Mouse (Mus musculus) limb, embryonic 11.5 days (tissue): ENCODE data around the gene 1700003E16Rik. TPM values are rescaled to one million over a fixed set of nuclear protein-coding genes. Genes with fewer than 3 reads are reported as not detected.
"Not testable (repeated sequence)": the region's sequence is repeated elsewhere in the genome, so short reads cannot be mapped to it uniquely, and the experiment has no call there.

ENCODE experiments used
- ATAC-seq: fragments of 200-750 bp; cut with Nextera tagmentation; 2 replicates; pipeline ENCODE4 v1.8.0; 2017; ENCODE audit warnings: low read depth; ENCODE audit not compliant: insufficient number of reproducible peaks, low FRiP score, low TSS enrichment
- DNase-seq: peaks from one replicate; pipeline ENCODE4 v3.0.0-alpha.2; 2015; ENCODE audit warnings: low spot score
- H3K27ac ChIP-seq: fragments of 300-500 bp; sonication (generic); replicated peaks from 2 replicates; pipeline ENCODE4 v1.5.1; 2014; ENCODE audit warnings: low read depth, mild to moderate bottlenecking, low read length
- H3K27me3 ChIP-seq: fragments of 300-500 bp; sonication (generic); 2 replicates; pipeline ENCODE4 v1.6.1; 2014; ENCODE audit warnings: mild to moderate bottlenecking, low read length, mixed read lengths; ENCODE audit not compliant: control insufficient read depth, insufficient read depth
- H3K36me3 ChIP-seq: fragments of 300-500 bp; sonication (generic); 2 replicates; pipeline ENCODE4 v1.6.1; 2014; ENCODE audit warnings: mild to moderate bottlenecking, low read length, moderate library complexity, mixed read lengths; ENCODE audit not compliant: control insufficient read depth, insufficient read depth
- H3K4me1 ChIP-seq: fragments of 300-500 bp; sonication (generic); 2 replicates; pipeline ENCODE4 v1.6.1; 2014; ENCODE audit warnings: low read length, mixed read lengths; ENCODE audit not compliant: control insufficient read depth, insufficient read depth
- H3K4me2 ChIP-seq: fragments of 300-500 bp; sonication (generic); 2 replicates; pipeline ENCODE4 v1.6.1; 2014; ENCODE audit warnings: low read depth, mild to moderate bottlenecking, moderate library complexity; ENCODE audit not compliant: severe bottlenecking
- H3K4me3 ChIP-seq: fragments of 300-500 bp; sonication (generic); 2 replicates; pipeline ENCODE4 v1.5.1; 2014; ENCODE audit warnings: low read depth, low read length
- H3K9ac ChIP-seq: fragments of 300-500 bp; sonication (generic); 2 replicates; pipeline ENCODE4 v1.6.1; 2014; ENCODE audit warnings: mild to moderate bottlenecking, low read length
- H3K9me3 ChIP-seq: fragments of 300-500 bp; sonication (generic); 2 replicates; pipeline ENCODE4 v1.6.1; 2016; ENCODE audit warnings: low read length; ENCODE audit not compliant: control insufficient read depth
- WGBS: fragments of 180-500 bp; shearing (Covaris S2); extraction: QIAGEN DNeasy Blood & Tissue Kit; methylation state at CpG from one replicate; pipeline ENCODE4 v1.1.7; 2014; 5-methylcytosine and 5-hydroxymethylcytosine counted together
- polyA plus RNA-seq: library from polyadenylated mRNA; unstranded; fragments of >200 nt; fragmentation: Nextera tagmentation; extraction: Ambion mirVana; gene quantifications from 2 replicates; pipeline ENCODE4 v1.2.1, GENCODE M21; 2014

Gene 1700003E16Rik
- polyA plus RNA-seq, 1 experiment from 2014 or later = 1.1 TPM

DNA sequence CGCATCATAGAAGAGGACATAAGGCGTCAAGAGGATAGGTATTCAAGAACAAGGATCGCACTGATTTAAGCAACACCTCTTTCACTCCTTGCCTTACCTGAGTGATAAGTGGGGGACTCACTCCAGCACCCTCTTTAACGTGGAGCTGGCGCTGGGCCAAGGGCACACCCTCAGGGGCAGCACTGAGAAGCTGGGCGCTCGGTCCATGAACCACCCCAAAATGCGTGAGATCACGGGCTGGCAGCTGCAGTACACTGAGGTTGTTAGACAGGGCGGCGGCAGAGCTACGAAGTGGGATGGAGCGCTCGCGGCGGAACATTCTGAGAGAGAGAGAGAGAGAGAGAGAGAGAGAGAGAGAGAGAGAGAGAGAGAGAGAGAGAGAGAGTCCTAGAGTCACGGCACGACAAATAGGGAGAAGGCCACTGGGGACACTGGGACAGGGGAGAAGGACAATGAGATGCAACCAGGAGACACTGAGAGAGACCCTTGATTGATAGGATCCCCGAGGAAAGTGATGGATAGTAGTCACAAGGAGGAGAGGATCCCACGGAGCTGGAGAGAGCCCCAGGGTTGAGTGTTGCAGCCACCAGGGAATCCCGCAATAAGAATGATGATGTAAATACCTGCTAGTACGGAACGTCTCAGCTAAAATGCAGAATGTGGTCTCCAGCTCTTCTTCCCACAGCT lies 509 bp upstream of the 1700003E16Rik start:
- H3K9ac ChIP-seq = peak overlapping the region; percentile 59
- H3K4me3 ChIP-seq = peak overlapping the region; percentile 54
- peaks cover 2% of the 10 kb centered on the region; the same call in 1 of the 2 replicates for H3K36me3 ChIP-seq
- H3K27ac ChIP-seq = no peak overlapping the region
- DNase-seq = no peak
- peak overlapping the region; percentile 86 for H3K4me2 ChIP-seq
- 8% methylated on average over 23 of the region's 23 CpGs for WGBS
- H3K27me3 ChIP-seq = peaks cover 6% of the 10 kb centered on the region
- H3K9me3 ChIP-seq = no peaks in the 10 kb centered on the region
- ATAC-seq = 0 out of 2 replicates have a peak, but pooled peaks have one; percentile 7
- H3K4me1 ChIP-seq = peaks cover 7% of the 10 kb centered on the region; the same call in 1 of the 2 replicates

DNA sequence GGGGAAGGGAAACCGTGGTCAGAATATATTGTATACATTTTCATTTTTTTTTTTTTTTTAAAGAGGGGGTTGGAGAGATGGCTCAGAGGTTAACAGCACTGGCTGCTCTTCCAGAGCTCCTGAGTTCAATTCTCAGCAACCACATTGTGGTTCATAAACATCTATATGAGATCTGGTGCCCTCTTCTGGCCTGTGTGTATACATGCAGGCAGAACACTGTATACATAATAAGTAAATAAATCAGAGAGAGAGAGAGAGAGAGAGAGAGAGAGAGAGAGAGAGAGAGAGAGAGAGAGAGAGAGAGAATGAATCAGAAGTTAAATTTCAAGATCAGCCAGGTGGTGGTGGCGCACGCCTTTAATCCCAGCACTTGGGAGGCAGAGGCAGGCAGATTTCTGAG lies 3.3 kb downstream of the 1700003E16Rik start:
- not testable (repeated sequence) for H3K9ac ChIP-seq, ATAC-seq, H3K9me3 ChIP-seq, H3K4me3 ChIP-seq, H3K36me3 ChIP-seq, H3K27ac ChIP-seq, H3K4me2 ChIP-seq
- Histone ChIP-seq H3K4me1 (peaks cover 21% of the 10 kb centered on the region), H3K27me3 (peaks cover 26% of the 10 kb centered on the region)
- peak; percentile 63 for DNase-seq
- 35% methylated on average over 3 of the region's 3 CpGs for WGBS

DNA sequence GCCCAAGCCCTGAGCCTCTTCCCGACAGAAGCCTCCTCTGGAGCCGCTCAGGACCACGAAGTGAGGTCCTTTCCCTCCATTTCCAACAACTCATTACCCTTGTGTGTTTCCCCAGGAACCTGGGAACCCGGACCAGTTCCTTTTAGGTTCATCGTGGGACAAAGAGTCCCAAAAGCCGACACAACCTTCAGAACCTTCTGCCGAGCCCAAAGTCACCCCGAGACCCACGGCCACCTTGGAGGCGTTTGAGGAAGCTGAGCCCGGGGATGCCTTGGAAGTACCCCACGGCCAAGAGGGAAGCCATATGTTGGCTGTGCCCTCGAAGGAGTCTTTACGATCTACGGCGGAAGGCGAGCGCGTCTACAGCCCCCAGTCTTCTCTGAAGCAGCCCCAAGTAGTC lies 5.2 kb downstream of the 1700003E16Rik start:
- Histone ChIP-seq H3K27ac (no peak overlapping the region), H3K4me1 (peaks cover 20% of the 10 kb centered on the region), H3K9ac (peak overlapping the region; percentile 53; the same call in 1 of the 2 replicates), H3K4me3 (peak overlapping the region; percentile 27), H3K9me3 (no peaks in the 10 kb centered on the region), H3K4me2 (peak overlapping the region; percentile 50), H3K36me3 (no peaks in the 10 kb centered on the region), H3K27me3 (peaks cover 26% of the 10 kb centered on the region)
- DNase-seq (peak; percentile 32), ATAC-seq (no peak)
- 5% methylated on average over 19 of the region's 19 CpGs for WGBS

DNA sequence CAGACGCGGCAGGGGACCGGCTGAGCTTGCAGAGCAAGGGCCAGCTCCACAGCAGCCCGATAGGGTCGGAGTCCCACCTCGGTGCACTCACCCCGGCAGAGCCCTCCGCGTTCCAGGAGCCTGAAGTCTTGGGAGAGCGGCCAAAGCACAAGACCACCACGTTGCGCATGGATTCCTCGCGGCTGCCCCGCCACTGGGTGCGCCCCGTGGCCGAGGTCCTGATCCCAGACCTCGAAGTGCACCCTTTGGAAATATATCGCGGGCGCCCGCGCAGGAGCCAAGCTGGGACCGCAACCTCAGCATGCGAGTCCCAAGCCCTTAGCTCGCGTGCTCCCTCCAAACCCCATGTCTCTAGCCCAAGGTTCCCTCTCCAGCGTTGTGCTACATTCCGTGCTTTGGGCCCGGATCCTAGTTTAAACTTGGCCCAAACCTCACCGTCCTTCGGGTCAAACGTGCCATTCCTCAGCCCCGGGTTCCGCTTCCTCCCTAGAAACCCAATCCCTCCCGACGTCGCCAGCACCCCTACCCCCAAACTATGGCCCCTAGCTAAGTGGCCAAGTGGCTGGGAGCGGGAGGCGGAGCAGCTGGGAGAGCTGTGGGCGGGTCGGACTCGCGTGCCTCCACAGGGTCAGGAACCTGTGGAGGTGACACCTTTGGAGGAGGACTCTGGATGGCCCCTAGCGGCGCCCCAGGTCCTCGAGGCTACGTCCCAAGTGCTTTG lies 5.9 kb downstream of the 1700003E16Rik start:
- Histone ChIP-seq H3K4me1 (peaks cover 24% of the 10 kb centered on the region), H3K27ac (no peak overlapping the region), H3K9ac (peak overlapping the region; percentile 53; the same call in 1 of the 2 replicates), H3K4me2 (peak overlapping the region; percentile 50), H3K4me3 (peak overlapping the region; percentile 27), H3K9me3 (no peaks in the 10 kb centered on the region), H3K36me3 (no peaks in the 10 kb centered on the region), H3K27me3 (peaks cover 26% of the 10 kb centered on the region)
- DNase-seq (peak; percentile 67), ATAC-seq (peak; percentile 12; the same call in 1 of the 2 replicates)
- under 1% methylated on average over 49 of the region's 49 CpGs for WGBS

DNA sequence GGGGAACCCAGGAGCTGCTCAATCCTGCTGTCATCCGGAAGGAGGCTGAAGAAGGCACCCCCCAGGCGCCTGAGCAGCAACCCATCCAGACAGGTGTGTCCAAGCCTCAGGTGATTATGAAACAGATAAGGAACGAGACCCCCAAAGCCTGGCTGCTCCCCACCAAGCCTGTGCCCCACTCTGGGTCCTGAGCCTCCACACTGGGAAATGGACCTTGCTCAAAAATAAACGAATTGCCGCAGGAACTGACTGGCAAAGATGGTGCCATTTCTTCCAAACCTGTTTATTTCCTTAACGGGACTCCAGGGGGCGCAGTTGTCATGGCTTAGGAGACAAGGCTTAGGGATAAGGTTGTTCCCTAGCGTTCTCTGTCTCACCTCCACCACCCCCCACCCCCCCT lies 6.5 kb downstream of the 1700003E16Rik start:
- Histone ChIP-seq H3K36me3 (no peaks in the 10 kb centered on the region), H3K27ac (no peak overlapping the region), H3K4me3 (peak overlapping the region; percentile 27), H3K9me3 (no peaks in the 10 kb centered on the region), H3K9ac (no peak overlapping the region), H3K4me1 (peaks cover 26% of the 10 kb centered on the region), H3K27me3 (peaks cover 26% of the 10 kb centered on the region), H3K4me2 (peak overlapping the region; percentile 50)
- WGBS = under 1% methylated on average over 8 of the region's 8 CpGs
- DNase-seq (peak; percentile 81), ATAC-seq (no peak)

DNA sequence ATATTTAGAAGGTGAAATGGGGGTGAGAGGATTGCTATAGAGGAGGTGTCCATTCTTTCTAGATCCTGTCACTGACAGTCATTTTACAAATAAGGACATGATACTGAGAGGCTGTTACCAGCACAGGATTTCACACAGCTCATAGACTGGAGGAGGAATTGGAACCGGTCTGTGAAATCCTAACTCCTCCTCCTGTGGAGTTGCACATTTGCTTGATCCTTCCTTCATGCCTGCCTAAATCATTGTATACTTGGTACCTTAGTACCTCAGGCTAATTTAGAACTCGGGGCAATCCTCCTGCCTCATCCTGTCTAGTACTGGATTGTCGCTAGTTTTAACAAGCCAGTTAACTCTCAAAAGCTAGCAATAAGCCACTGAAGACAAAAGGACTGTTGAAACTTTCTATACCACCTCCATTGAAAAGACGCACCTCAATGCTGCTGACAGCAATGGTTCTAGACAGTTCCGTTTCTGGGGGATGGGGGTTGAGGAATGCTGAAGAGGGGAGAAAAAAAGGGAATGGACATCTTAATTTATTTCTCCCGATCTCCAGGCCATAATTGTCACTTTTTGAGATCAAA lies 8.9 kb downstream of the 1700003E16Rik start:
- no peaks in the 10 kb centered on the region for H3K9me3 ChIP-seq
- peak overlapping the region; percentile 51 for H3K4me2 ChIP-seq
- no peak overlapping the region; the same call in 1 of the 2 replicates for H3K27ac ChIP-seq
- DNase-seq (no peak), ATAC-seq (0 out of 2 replicates have a peak, but pooled peaks have one; percentile 6)
- peak overlapping the region; percentile 79 for H3K4me3 ChIP-seq
- H3K4me1 ChIP-seq = peaks cover 26% of the 10 kb centered on the region
- 6% methylated on average over 6 of the region's 6 CpGs for WGBS
- H3K9ac ChIP-seq = peak overlapping the region; percentile 80
- peaks cover 26% of the 10 kb centered on the region for H3K27me3 ChIP-seq
- H3K36me3 ChIP-seq = no peaks in the 10 kb centered on the region

DNA sequence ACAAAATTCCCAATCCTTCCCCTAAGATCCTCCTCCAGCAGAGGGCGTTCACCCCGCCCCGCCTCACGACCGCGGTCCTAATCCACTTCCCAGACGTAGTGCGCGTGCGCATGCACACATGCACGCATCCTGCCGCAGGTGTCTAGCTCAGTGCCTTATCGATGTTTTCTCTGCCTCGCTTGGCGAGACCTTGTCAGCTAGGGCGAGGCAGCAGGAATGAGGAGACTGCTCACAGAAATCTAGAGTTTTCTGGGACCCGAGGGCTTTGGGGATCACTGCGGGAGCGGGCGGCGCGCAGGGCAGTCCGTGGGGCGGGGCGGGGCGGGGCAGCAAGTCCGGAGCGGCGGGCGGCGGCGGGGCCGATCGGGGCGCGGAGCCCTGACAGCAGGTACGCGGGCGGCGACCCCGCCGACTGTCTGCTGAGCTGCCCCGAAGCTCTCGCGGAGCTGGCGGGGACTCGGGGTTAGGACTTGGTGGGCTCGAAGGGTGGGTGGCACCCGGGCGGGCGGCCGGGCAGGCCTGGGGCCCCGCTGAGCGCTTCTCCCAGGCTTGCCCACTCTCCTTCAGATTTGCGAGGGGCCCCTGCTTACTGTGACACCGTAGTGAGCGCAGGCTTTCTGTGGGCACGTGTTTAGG lies 9.5 kb downstream of the 1700003E16Rik start, which contains the start of gene Dctn1:
Gene Dctn1 (plus strand): TSS at position 314 of the 636 bp plus-strand sequence.
- Histone ChIP-seq H3K27me3 (peaks cover 20% of the 10 kb centered on the region), H3K9me3 (no peaks in the 10 kb centered on the region), H3K27ac (peak within 1 kb of the TSS; percentile 49; the same call in 1 of the 2 replicates), H3K36me3 (no peaks in the 10 kb centered on the region), H3K4me3 (peak within 1 kb of the TSS; percentile 79), H3K4me2 (peak within 1 kb of the TSS; percentile 51), H3K4me1 (peaks cover 26% of the 10 kb centered on the region), H3K9ac (peak within 1 kb of the TSS; percentile 80)
- WGBS = under 1% methylated on average over 56 of the region's 58 CpGs
- ATAC-seq = peak; percentile 82; the same call in 1 of the 2 replicates
- peak; percentile 96 for DNase-seq

DNA sequence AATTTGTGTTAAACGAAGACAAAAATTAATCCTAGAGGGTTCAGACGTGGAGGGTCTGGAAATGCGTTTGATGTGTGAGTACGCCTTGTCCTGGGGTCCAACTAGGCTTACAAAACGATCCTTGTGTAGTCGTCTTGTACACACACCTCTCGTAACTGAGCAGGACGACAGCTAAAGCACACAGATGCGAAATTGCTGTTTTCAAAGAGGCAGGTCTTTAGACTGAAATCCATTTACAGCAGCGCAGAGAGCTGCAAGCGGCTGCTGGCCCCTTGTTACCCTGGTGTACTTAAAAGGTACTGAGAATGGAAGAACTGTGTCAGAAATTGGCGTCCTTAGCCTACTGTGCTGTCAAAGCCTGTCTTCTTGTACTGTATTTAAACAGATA lies 10.0 kb downstream of the 1700003E16Rik start:
- Histone ChIP-seq H3K36me3 (no peaks in the 10 kb centered on the region), H3K9me3 (no peaks in the 10 kb centered on the region), H3K27me3 (peaks cover 14% of the 10 kb centered on the region), H3K4me1 (peaks cover 23% of the 10 kb centered on the region), H3K9ac (peak overlapping the region; percentile 80), H3K4me3 (peak overlapping the region; percentile 79), H3K4me2 (peak overlapping the region; percentile 51), H3K27ac (no peak overlapping the region)
- ATAC-seq (no peak), DNase-seq (no peak)
- 1% methylated on average over 12 of the region's 12 CpGs for WGBS
